Mouse (Mus musculus) c-Kit-positive CD71-positive TER-119-negative erythroid progenitor cells, embryonic 14.5 days (primary cell): ENCODE results near the gene Vstm4.

Source experiments
- DNase-seq: peaks from one replicate; pipeline ENCODE4 v3.0.0-alpha.2; 2013; ENCODE audit warnings: low read depth

Vstm4 gene

GRCm38 (mm10) chr14:32856681-32857328 lies at the start of gene Vstm4:
Gene Vstm4, plus strand, starts transcription at chr14:32856756.
- DNase-seq, result no peak

DNA sequence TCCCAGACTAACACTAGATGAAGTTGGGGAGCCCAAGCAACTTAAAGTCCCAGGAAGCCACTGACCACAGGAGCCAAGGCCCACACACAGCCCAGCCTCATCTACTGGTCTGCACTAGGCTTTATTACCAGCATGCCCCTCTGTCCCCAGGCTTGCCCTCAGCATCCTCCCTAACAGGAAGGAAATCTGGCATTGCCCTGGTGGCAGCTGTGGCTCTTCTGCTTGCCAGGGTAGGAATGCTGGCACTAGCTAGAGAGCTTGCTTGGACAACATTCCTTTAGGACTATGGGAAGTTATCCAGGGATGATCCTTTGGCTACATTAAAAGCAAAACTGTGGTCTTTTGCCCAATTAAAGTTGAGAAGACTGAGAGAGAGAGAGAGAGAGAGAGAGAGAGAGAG lies 46.4 kb upstream of the Vstm4 start:
- DNase-seq, result no peak

- DNase-seq, result no peak
Measured at GRCm38 (mm10) chr14:32812429-32812828, 44.1 kb upstream of the Vstm4 start.

DNA sequence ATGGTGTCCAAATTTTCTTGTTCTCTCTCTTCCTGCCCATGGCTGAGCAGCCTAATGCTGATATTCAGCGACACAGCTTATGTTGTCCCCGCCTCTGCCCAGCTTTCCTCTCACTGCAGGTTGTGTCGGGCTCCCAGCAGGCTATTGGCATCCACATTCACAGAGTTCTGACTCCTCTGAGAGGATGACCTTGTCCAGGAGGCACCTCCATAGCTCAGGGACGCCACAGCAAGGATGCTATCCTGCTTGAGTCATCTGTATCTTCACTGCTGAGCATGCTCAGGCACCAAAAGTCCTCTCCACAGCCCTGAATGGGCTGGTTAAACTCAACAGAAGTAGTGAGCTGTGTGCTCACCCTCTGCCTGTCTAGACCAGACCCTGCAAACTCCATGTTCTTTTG lies 41.6 kb upstream of the Vstm4 start:
- DNase-seq, result no peak

- no peak for DNase-seq
Measured at GRCm38 (mm10) chr14:32816533-32816932, 40.0 kb upstream of the Vstm4 start.

GRCm38 (mm10) chr14:32817258-32817657 lies 39.3 kb upstream of the Vstm4 start:
- DNase-seq, result no peak

- no peak for DNase-seq
Measured at GRCm38 (mm10) chr14:32819297-32819696, 37.3 kb upstream of the Vstm4 start.

DNA sequence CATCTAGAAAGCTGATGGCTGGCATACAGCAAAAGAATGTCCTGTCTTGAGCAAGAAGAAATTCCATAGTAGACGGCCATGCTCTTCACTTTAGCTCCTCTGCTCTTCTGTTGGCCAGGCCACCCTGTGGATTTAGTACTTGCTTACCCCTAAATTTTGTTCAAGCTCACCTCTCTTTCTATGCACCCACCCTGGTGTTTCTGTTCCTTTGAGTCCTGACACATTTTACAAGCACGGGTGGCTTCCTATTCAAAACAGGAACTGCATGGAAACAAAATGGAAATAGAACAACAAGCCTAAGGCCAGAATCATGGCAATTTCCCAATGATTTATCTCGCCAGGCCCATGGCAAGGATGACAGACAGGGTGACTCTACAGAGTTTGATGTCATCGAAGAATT lies 33.7 kb upstream of the Vstm4 start:
- no peak for DNase-seq

GRCm38 (mm10) chr14:32823861-32824260 lies 32.7 kb upstream of the Vstm4 start:
- DNase-seq, result no peak

GRCm38 (mm10) chr14:32824267-32825150 lies 32.0 kb upstream of the Vstm4 start:
- no peak for DNase-seq

DNA sequence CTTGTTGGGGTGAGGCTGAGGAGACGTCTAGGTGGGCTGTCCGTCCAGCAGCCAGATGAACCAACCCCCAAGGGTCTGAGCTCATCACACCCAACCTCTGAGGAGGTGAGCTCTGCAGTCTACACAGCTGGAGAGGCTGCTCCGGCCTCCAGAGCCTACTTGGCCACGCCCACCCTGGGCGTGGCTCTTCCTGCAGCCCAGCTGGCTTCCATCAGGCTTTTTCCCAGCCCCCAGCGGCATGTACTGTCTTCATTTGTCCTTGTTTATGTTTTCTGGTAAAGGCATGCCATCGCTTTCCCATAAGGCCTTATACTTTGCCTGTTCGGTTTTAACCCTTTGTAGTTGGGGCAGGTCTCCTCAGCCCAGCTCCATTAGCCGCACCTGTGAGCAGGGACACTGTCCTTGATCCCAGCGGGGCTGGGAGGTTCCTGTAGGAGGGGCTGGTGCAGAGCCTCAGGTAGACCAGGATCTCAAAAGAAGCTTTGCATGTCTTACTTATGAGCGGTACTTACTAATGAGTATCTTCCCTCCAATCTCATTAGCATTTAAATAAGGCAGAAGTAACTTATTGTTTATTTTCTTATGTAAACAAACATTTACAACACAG lies 31.0 kb upstream of the Vstm4 start:
- DNase-seq, result no peak

- DNase-seq, result no peak
Measured at GRCm38 (mm10) chr14:32827165-32827564, 29.4 kb upstream of the Vstm4 start.

GRCm38 (mm10) chr14:32827994-32828650 lies 28.4 kb upstream of the Vstm4 start:
- DNase-seq, result no peak

DNA sequence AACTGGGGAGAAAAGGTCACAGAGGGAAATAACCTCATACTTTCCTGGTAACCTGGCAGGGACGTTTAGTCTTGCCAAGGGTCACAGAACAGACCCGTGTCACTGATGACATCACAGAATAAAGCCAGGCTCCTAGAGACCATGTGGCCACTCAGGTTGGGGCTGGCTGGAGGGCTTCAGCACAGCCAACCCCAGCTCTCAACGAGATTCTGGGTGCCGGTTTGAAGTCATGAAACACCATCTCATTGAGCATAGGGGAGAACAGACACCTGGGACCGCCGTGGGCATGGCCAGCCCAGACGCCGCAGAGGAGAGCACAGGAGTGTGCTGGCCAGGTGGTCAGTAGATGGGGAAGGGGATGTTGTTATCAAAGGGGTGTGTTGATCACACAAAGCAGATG lies 22.7 kb upstream of the Vstm4 start, which contains the start of gene Fam170b:
TSS of gene Fam170b (plus strand) at position 116 of the 400 bp plus-strand sequence.
- no peak for DNase-seq

DNA sequence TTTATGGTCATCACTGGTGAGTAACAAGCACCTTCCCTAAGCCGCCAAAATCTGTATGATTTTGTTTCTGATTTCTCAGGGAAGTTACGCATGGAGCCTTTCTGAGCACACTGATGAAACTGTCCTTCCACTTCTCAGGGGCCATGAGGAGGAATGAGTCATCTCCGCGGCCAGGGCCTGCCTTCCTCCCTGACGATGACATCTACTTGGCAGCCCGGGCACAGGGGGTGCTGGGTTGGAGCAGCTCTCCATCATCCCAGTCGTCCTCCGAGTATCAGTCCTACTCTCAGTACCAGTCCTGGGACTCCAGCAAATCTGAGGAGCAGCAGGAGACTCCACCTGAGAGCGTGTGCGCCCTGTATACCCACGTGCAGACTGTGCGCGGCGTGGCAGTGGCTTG lies 21.4 kb upstream of the Vstm4 start:
- no peak for DNase-seq

- DNase-seq, result no peak
Measured at GRCm38 (mm10) chr14:32835596-32835995, 21.0 kb upstream of the Vstm4 start.

DNA sequence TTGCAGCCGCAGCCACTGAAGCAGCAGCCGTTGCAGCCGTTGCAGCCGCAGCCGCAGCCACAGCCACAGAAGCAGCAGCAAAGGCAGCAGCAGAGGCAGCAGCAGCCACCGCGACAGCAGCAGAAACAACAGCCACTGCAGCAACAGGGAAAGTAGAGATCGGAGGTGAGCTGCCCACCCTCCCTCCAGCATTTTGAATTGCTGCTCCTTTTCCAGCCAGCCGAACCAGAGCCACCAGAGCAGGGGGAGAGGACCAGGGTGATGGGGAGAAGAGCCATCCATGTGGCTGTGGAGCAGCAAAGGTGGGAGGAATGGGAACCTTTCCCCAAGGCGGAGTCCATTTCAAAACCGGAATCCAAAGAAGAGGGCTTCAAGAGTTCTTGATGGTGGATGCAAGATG lies 20.4 kb upstream of the Vstm4 start:
- no peak for DNase-seq

- no peak for DNase-seq
Measured at GRCm38 (mm10) chr14:32842052-32842451, 14.5 kb upstream of the Vstm4 start.

DNA sequence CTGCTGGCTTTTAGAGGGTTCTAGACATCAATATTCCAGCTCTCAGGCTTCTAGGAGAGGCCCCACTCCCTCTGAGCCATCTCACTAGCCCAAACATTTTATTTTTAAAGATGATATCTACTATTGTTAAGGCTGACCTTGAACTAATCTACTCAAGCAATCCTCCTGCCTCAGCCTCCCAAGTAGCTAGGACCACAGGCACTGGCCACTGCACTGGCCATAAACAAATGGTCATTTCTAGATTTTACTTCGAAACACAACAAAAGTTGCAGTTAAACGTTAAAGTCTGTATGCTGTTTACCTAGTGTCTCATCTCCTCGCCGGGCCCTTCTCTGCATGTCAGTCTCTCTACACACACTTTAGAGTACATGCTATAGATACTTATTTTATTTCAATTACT lies 2.5 kb upstream of the Vstm4 start:
- DNase-seq, result no peak

GRCm38 (mm10) chr14:32856246-32856645 lies 310 bp upstream of the Vstm4 start:
- no peak for DNase-seq

GRCm38 (mm10) chr14:32858361-32858760 lies 1.8 kb downstream of the Vstm4 start:
- no peak for DNase-seq

GRCm38 (mm10) chr14:32858941-32859510 lies 2.5 kb downstream of the Vstm4 start:
- DNase-seq, result no peak
